Mouse (Mus musculus): ENCODE measurements around the gene Drg1.

Gene Drg1

DNA sequence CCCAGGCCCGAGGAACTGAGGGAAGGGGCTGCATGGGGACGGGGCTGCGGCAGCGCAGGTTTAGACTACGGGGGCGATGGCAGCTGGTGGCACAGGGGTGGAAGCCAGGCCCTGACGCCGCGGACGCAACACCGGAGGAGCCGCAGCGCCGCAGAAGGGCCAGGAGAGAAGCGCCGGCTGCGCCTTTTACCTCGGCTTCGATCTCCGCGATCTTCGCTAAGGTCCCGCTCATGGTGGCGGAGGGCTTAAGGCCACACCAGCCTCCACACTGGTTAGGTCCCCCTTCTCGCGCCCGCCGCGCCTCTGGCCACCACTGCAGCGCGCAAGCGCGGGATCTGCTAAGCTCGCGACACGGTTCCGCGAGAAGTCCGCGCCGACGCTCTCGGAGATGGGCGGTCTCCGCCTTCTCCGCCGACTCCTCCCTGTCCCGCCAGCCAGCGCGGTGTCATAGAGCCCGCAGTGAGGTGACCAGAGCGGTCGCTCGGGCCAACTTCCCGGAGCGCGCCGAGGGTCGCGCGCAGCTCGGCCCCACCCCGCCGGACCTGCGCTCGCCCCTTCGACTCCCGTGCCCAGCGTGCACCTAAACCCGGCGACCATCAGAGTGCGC is at the start of gene Drg1:
TSS of gene Drg1 (minus strand) at position 337 of the 607 bp plus-strand sequence.
- DNase-seq (ENCODE audit: extremely low read depth, insufficient read length, low spot score): peak; percentile 97

DNA sequence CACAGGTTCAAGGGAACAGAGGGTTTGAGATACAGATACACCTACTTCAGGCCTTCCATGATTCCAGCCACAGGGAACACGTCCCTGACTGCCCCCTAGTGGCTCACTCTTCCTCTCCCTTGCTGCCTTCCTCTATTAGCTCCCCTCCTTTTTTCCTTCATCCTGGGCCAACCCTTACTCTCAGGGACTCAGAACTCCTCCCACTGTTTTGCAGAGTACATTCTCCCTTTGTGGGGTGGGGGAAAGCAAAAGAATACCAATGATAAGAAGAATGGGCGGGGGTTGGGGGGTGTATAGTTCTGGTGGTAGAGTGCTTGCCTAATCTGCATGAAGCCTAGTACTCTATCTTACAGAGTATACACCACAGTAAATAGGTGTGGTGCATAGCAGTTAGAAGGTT is 47.9 kb upstream of the Drg1 start:
- peak; percentile 46 for DNase-seq (ENCODE audit: extremely low read depth, insufficient read length, low spot score)

DNA sequence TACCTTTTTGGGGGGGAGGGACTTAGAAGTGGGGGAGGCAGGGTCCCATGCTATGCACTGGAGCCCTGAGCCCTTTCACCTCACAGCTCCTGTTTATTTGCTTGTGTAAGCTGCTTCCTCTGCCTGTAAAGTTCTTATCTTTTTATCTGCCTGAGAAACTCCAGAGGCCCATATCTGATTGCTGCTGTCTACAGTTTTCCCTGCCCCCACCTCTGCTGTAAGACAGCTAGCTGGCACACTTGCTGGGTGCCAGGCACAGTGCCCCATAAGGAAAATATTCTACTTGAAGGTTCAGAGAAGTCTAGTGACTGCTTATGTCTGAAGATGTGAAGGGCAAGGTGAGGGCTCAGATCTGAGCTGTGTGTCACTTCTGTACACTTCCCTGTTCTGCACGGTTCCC is 47.1 kb upstream of the Drg1 start:
- DNase-seq (ENCODE audit: extremely low read depth, insufficient read length, low spot score): no peak

DNA sequence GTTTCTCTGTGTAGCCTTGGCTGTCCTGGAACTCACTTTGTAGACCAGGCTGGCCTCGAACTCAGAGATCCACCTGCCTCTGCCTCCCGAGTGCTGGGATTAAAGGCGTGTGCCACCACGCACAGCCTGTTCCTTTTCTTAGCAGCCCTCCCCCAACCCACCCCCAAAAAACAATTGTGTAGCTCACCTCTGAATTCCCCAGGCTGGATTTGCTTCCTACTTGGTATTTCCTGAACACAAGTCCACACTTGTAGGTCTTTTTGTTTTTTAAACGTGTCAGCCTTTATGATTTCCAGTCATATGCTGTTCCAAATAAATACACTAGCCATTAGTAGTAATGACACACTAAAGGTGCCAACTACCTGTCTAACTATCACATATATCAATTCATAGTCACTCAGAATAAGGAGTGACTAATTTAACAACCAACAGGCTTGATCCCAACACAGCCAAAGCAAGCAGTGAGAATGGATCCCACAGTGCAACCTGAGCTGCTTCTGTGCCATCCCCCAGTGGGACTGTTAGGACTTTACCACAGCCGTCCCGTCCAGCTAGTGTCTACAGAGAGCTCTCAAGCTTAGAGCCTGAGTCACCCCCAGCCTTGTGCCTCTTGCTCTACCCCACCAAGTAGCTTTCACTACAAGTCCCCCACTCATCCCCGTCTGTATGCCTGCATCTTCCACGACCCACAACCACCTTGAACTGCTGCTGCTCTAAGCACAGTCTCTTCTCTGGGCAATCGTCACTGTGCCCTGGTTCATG is 45.6 kb upstream of the Drg1 start:
- peak; percentile 56 for DNase-seq (ENCODE audit: extremely low read depth, insufficient read length, low spot score)

DNA sequence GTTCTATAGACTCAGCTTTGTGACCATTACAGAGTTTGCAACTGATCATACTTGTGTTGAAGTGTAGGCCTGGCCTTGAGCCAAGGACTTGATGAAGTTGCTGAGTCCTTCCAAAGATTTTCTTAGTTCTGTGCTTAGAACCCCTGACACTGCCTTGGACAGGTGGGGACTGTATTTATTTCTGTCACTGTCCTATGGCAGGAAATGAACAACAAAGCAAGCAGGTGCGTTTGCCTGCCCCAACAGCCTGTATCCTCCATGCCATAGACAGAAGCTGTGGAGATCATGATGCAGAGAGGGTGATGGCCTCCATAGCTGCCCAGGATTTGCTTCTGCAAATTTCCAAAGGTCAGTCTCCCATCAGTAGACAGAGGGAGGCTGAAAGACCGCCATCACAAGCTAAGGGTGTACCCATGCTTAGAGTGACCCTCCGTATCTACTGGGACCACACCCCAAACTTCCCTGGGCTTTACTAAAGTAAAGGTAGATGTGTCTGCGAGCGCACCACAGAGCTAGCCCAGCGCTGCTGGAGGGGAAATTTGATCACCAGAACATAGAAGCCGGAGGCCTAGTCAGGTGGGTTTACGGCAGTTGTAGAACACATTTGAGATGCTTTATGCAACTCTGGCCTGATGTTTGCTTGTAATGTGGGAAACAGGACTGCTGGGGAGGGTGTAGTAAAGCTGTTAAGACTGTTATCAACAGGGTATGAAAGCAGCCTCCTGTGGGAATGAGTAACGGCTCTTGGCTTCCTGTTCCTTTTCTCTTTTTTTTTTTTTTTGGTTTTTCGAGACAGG is 44.8 kb upstream of the Drg1 start:
- DNase-seq (ENCODE audit: extremely low read depth, insufficient read length, low spot score): no peak

DNA sequence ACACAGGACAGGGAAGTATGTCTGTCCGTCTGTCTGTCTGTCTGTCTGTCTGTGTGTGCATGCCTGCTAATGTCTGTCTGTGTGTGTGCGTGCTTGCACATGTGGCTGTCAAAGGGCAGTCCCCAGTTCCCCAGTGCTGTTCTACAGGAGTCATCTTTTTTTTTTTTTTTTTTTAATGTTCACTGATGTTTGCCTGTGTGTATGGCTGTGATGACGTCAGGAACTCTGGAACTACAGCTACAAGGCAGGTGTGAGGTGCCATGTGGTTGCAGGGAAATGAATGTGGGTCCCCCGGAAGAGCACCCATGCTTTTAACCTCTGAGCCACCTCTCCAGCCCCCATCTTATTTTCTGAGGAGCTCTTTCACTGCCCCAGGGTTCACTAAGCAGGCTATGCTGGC is 43.7 kb upstream of the Drg1 start:
- no peak for DNase-seq (ENCODE audit: extremely low read depth, insufficient read length, low spot score)

DNA sequence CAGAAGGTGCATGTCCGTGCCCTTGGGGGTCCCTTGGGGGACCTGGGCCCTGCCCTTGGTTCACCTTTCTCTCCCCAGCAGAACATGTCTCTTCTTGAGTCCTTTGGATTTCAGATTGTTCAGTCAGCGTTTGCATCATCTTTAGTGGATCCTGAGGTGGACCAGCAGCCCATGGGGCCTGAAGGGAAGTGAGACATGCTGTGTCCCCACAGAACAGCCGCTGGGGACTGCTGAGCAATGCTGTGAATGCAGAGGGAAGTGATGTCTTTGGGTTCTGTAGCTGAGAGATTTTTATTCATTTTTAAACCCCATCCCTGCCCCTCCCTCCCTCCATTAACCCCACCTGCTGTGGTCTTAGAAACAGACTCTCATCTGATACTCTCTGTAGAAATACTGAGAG is 41.7 kb upstream of the Drg1 start:
- DNase-seq (ENCODE audit: extremely low read depth, insufficient read length, low spot score): no peak

DNA sequence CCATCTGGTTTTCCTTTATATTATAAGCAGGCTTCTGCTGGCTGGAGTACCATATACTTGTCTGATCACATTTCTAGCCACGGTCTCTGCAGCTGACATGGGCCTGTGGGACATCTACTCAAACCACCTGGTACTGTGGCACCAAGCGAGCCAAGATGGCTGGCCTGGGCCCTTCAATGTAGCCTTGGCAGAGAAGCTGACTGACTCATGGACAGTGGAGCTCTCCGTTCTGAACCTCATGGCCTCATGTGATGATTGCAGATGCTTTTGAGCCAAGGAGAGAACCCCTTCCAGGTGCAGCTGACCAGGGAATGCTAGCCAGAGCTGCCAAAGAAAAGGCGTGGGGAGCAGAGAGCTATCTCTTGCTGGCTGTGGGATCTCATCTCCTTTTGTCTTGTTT is 39.6 kb upstream of the Drg1 start:
- no peak for DNase-seq (ENCODE audit: extremely low read depth, insufficient read length, low spot score)

DNA sequence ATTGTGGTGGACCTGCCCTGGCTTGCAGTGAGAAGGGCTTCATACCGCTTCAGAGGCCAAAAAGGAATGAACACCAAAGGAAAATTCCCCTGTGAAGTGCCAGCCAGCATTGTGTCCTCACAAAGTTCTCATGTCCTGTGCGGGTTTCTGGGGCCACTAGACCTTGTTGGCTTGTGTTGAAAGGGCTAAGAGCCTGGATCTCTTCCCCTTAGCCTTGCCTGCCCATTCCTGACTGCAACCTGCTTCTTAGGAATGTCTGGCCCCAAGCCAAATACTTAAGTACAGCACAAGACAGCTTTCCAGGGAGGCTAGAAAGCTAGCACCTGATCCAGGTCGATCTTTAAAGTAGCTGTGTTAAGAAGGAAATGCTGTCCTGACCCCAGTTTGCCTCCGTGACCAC is 36.6 kb upstream of the Drg1 start:
- DNase-seq (ENCODE audit: extremely low read depth, insufficient read length, low spot score): peak; percentile 37

DNA sequence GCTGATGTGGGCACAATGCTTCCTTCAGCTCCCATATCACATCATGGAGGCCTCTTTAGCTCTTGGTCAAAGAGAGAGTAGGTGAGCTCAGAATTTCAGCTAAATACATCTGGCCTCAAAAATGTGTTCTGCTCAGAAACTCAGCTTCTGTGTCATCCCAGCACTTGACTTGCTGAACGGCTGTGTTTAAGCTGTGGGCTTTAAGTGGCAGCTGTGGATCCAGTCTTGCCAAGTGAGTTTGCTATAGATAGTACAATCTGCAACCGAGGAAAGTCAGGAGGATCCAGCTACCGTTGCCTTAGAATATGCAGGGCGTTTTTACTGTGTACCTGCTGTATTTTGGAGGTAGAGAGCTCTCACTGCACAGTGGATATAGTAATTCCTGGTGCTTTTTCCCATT is 36.2 kb upstream of the Drg1 start:
- no peak for DNase-seq (ENCODE audit: extremely low read depth, insufficient read length, low spot score)

DNA sequence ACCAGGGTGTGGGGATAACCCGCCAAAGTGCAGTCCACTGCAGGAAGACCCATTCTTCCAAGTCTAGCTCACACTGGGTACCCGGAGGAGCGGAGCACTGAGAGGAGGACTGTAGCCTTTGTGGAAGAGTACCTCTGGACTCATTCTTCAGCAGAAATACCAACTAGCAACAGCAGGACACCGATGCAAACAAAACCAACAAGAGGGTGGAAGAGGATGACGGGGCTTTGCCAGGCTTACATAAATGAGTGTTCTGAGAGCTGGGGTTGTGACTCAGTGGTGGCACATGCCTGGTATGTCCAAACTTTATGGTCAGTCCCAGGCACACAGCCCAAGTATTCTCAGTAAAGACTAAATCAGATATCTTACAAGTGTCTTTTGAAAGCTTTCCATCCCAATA is 34.9 kb upstream of the Drg1 start:
- peak; percentile 68 for DNase-seq (ENCODE audit: extremely low read depth, insufficient read length, low spot score)

DNA sequence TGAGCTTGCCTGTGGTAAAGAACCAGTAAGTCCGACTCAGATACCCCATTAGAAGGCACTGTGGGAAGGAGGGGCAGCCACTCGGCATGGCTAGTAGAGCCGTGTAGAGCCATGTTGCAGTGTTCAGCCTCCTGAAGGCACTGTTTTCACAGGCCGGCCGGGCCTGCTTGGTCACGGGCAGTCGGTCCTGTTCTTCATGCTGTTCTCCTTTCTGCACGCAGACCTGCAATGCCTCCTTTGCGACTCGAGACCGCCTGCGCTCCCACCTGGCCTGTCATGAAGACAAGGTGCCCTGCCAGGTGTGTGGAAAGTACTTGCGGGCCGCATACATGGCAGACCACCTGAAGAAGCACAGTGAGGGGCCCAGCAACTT is 32.6 kb upstream of the Drg1 start:
- DNase-seq (ENCODE audit: extremely low read depth, insufficient read length, low spot score): no peak

DNA sequence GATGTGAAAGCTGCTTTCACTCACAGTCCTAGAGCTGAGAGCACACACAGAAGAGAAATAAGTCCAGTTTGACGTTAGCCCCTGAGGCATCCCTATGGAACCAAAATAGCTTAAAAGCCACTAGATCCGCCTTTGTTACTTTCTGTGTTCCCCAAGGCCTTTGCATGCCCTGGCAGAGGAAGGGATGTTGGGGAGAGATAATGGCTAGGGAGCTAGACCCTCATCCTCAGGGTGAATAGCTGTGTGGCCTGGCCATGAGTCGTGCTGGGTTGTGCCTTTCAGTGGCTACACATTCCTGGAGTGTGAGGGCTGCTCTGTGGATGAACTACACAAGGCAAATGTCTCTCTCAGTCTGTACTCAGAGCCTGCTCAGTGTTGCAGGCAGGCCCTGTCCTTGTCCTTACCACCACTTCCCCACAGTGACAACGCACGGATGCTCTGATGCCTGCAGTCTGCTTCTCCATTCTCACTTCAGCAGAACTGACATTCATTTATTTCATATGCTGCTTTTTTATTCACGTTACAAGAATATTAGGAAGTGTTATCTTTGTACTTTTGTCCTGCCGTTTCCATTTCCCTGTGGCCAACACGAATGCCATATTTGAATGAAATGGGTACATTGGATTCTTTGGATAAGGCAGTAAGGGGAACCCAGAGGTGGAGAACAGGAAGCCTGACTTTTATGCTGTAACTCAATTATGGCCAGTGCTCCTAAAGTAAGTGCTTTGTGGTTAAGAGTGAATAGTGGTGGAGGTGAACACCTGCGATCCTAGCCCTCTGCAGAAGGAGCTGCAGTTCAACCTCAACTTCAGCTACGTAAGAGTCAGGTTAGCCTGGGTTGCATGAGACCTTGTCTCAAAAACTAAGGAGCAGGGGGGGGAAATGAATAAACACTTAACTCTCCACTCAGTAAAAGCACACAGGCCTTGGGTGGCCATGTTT is 31.9 kb upstream of the Drg1 start:
- no peak for DNase-seq (ENCODE audit: extremely low read depth, insufficient read length, low spot score)

DNA sequence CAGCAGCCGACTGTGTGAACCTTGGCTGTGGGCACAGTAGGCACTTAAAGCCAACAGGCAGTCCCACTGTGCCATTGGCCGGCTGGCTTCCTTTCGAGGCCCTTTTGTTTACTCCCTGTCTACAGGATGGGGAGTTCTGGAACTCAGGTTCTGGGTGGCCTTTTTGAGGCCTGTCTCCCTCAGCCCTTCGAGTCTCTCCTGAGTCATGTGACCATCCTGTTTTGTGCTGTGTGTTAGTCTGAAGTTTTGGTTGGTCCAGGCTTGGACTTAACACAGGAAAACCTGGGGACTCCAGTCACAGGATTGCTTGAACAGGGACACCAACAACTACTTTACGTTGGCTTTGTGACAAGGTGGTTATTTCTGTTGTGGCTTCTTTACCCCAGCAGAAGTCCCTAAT is 29.8 kb upstream of the Drg1 start:
- DNase-seq (ENCODE audit: extremely low read depth, insufficient read length, low spot score): no peak

DNA sequence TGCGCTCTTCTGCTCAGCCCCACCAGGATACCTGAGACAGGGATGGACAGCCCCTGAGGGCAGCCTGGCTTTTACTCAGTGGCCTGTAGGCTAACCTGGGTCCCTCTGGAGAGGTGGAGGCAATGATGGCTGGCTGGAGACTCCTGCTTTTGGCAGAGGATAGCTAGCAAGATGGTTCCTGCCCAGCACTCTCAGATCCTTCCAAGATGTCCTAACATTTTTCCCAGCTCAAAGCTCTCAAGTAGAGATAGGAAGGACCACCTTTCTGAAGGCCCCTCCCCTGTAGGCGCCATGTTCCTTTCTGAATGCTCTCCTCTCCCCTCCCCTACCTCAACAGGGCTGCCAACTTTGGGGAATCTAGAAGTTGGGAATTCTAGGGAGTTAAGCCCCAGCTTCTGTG is 28.4 kb upstream of the Drg1 start:
- DNase-seq (ENCODE audit: extremely low read depth, insufficient read length, low spot score): no peak

DNA sequence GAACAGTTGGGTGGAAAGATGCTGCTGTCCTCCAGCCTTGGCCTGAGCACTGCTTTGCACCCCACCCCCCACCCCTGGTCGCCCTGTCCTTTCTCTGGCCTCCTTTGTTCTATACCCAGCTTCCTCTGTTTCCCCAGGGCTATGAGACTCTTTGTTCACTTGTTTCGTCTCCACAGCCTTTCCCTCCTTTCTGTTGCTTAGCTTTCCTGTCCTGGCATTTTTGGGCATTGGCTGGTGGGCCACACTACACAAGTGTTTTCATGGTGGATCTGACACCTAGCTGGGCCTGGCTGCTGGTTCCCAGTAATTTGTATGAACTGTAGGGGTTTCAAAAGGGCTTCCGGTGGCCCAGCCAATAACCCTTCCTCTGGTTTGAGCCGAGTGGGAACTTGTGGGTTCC is 27.1 kb upstream of the Drg1 start:
- no peak for DNase-seq (ENCODE audit: extremely low read depth, insufficient read length, low spot score)

DNA sequence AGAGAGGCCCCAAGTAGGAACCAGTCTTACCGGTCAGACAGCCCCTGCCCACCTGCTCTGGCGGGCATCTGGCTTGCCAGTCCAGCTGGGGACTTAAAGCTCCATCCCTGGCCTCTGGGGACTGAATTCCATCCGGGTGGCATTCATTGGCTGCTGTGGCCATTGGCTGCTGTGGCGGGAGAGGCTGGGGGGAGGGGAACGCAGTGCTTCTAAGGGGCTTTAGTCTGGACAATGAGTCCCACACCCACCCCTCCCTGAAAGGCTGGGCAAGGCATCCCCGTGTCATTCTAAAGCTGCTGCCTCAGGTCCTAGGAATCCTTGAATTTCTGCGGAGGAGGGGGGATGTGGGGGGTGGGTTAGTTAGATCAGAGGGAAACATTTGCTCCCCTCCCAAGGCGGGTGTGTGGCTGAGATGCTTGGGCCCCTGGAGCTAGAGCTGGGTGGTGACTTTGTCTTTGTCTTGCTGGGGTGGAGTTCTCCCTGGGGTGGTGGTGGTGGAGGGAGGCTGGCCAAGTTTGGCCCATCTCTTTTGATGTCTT is 26.6 kb upstream of the Drg1 start:
- DNase-seq (ENCODE audit: extremely low read depth, insufficient read length, low spot score): no peak

DNA sequence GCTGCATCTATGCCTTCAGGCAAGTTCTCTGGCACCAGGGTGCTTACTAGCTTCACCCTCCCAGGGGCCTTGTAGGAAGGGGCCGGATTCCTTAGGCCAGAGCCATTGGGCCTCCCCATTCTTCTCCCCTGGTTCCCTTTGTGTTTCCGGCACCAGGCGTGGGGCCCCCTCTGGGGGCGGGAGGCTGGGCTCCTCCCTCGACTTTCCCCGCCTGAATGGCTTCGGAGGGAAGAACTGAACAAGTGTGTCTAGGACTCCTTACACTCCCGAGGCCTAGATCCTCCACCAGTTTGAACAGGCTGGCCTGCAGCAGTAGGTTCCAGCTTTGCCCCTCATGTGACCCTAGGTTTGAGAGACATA is 25.8 kb upstream of the Drg1 start:
- peak; percentile 20 for DNase-seq (ENCODE audit: extremely low read depth, insufficient read length, low spot score)

DNA sequence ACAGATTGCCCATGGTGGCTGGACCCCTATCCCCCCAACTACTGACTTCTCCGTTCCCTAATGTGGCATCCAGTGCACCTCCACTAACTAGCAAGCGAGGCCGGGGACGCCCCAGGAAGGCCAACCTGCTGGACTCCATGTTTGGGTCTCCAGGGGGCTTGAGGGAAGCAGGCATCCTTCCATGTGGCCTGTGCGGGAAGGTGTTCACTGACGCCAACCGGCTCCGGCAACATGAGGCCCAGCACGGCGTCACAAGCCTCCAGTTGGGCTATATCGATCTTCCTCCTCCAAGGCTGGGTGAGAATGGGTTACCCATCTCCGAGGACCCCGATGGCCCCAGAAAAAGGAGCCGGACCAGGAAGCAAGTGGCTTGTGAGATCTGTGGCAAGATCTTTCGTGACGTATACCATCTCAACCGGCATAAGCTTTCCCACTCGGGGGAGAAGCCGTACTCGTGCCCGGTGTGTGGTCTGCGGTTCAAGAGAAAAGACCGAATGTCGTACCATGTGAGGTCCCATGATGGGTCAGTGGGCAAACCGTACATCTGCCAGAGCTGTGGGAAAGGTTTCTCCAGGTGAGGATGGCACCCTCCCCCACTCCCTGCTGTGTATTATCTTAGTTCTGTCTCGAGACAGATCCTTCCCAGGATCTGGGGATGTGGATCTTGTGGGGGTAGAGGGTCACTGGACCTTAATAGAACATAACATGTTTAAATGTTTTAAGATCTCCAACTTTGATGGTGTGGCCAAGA is 25.3 kb upstream of the Drg1 start:
- no peak for DNase-seq (ENCODE audit: extremely low read depth, insufficient read length, low spot score)

Measured in 3134 (cell line).